Mouse (Mus musculus) yolk sac, embryonic 10.5 days (tissue): ENCODE measurements around the gene Krtap14.

Experiments used
- DNase-seq: peaks from one replicate; pipeline ENCODE4 v3.0.0-alpha.2; 2017; ENCODE audit warnings: low spot score

Krtap14 gene

GRCm38 (mm10) chr16:88826095-88826652, at the start of gene Krtap14:
Gene Krtap14, minus strand, starts transcription at chr16:88826145.
- DNase-seq, result no peak

DNA sequence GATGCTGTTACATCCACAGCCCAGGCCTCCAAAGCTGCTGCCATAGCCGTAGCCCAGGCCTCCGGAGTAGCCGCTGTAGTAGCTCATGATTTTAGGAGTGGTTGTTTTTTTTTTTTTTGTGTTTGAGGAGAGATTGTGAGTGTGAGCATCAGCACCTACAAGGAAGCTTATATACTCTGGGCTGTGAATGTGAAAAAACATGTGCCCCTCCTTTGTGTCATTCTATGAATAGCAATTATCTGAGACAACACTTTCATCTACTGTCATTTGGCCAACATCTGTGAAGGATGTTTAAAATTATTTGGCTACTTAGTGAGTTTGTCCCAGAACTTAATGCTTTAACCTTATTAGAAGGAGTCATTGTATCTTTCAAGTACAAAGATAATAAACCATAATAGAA, 48.2 kb upstream of the Krtap14 start, which contains the start of gene Krtap19-2:
Gene Krtap19-2, minus strand, starts transcription at position 101 of the 400 bp plus-strand sequence.
- DNase-seq, result no peak

GRCm38 (mm10) chr16:88869311-88869710, 43.4 kb upstream of the Krtap14 start, which contains the start of gene Krtap19-1:
Gene Krtap19-1, minus strand, starts transcription at chr16:88869411.
- no peak for DNase-seq

- DNase-seq, result no peak
These were observed 39.0 kb upstream of the Krtap14 start for GRCm38 (mm10) chr16:88864887-88865407.

- no peak for DNase-seq
These were observed 25.5 kb upstream of the Krtap14 start for GRCm38 (mm10) chr16:88851450-88851849.

- no peak for DNase-seq
These were observed 22.6 kb upstream of the Krtap14 start for GRCm38 (mm10) chr16:88848558-88848957.

DNA sequence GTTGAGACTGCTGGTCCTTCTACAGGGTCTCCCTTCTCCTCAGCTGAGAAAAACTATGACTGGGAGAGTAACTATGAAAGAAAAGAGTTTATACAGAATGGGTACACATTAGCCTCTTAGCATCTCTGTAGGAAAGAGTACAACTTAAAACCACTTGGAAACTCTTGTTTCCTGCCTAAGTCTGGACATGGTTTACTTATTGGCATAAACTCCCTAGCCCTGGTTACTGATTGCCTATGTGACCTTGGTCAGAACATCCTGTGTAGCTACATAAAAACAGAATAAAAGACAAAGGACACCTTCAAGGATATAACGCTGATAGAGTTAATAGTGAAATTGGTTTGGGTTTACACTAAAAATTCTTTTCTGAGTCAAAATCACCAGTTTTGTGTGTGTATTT, 21.4 kb upstream of the Krtap14 start:
- DNase-seq, result no peak

- no peak for DNase-seq
These were observed 1.0 kb upstream of the Krtap14 start for GRCm38 (mm10) chr16:88826978-88827377.

GRCm38 (mm10) chr16:88823736-88824135, 2.2 kb downstream of the Krtap14 start:
- DNase-seq, result no peak

DNA sequence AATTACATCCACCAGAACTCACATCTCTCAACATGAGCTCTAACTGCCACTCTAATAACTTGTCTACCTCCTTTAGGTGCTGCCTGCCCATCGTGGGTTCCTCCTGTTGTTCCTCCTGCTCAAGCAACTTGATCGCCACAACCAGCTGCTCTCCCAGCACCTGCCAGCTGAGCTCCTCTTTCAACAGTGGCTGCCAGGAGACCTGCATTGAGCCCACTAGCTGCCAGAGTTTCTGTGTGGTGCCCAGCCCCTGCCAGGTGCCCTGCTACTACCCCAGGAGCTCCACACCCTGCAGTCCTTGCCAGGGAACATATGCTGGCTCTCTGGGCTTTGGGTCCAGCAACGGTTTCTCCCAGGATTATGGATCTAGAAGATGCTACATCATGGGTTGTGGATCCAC, 5.9 kb downstream of the Krtap14 start, which contains the start of gene Krtap15:
Gene Krtap15, plus strand, starts transcription at position 150 of the 400 bp plus-strand sequence.
- no peak for DNase-seq

DNA sequence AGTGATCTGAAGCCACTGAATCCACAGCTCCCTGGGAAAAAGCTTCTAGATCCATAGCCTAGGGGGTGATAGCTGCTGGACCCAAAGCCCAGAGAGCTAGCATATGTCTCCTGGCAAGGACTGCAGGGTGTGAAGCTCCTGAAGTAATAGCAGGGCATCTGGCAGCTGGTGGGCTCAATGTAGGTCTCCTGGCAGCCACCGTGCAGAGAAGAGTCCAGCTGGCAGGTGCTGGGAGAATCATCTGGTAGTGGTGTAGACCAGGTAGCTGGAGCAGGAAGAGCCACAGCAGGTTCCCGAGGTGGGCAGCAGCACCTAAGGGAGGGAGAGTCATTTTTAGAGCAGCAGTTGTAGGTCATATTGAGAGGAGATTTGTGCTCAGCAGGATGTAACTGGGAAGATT, 14.1 kb downstream of the Krtap14 start, which contains the start of gene Gm20741:
Gene Gm20741, minus strand, starts transcription at position 394 of the 400 bp plus-strand sequence.
- no peak for DNase-seq

- no peak for DNase-seq
These were observed 39.2 kb downstream of the Krtap14 start for GRCm38 (mm10) chr16:88786786-88787185.

- DNase-seq, result no peak
These were observed 48.3 kb downstream of the Krtap14 start, which contains the start of gene Gm5965 for GRCm38 (mm10) chr16:88777596-88777995. Gene Gm5965, plus strand, starts transcription at chr16:88777896.

- no peak for DNase-seq
These were observed 51.8 kb downstream of the Krtap14 start, which contains the start of gene 2310057N15Rik for GRCm38 (mm10) chr16:88774106-88774505. Gene 2310057N15Rik, minus strand, starts transcription at chr16:88774206.
